Mouse (Mus musculus) embryo, embryonic 10 days (tissue): ENCODE results near the gene Galnt7.
A peak's percentile ranks its signal among the peaks of the same experiment; 100 is the strongest.

Experiments
- DNase-seq: peaks from one replicate; pipeline ENCODE4 v3.0.0-alpha.2; 2015; ENCODE audit warnings: low spot score

Gene Galnt7

DNA sequence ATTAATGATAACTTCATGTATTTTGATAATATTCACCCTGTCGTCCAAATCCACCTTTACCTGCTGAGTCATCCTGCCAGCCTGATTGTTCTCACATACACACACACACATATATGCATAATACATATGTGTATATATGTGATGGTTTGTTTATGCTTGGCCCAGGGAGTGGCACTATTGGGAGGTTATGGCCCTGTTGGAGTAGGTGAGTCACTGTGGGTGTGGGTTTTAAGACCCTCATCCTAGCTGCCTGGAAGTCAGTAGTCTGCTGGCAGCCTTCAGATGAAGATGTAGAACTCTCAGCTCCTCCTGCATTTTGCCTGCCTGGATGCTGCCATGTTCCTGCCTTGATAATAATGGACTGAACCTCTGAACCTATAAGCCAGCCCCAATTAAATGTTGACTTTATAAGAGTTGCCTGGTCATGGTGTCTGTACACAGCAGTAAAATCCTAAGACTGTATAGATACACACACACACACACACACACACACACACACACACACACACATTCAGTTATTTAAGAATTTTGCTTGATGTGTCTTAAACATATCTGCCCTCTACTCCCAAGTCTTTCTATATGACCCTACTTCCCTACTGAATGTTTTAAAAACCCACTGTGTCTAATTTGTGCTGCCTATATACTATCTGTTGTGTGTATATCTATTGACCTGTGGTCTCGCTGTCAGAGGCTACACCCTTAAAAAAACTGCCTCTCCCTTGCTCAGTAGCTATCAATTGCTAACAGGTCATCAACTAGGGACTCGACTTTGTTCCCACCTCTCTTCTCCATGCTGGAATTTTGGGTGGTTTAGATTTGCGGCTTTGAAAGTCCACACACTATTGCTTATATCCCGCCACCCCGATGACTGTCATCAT is 23.8 kb downstream of the Galnt7 start:
- no peak for DNase-seq

DNA sequence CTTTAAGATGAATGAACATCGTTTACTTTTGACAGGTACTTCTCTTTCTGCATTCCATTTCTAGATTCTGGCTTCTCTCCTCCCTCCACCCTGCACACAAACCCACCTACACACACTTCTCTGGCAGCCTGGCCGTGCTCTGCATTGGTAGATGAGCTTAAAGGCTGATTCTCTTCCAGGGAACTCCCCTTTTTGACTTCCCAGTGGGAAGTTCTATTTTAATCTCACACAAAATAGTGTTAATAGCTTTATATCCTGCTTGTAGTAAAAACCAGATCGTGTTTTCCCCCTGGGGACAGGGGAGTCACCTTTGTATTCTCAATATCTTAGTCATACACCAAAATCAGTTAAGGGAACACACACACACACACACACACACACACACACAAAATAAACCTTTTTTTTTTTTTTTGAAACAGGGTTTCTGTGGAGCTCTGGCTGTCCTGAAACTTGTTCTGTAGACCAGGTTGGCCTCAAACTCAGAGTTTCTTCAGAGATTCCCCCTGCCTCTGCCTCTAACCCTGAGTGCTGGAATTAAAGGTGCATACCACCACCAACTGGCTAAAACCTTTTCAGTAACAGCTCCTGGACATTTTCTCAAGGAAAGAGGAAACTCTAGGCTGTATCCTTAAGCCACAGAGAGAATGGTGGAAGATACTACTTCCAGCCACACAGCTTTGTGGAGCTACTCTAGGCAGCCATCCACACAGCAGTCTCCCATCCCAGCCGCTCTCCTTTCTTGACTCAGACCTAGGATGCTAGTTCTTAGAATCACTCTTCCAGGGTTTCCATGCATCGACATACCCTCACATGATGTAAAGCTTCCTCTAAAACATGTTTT is 24.7 kb downstream of the Galnt7 start:
- DNase-seq: no peak

DNA sequence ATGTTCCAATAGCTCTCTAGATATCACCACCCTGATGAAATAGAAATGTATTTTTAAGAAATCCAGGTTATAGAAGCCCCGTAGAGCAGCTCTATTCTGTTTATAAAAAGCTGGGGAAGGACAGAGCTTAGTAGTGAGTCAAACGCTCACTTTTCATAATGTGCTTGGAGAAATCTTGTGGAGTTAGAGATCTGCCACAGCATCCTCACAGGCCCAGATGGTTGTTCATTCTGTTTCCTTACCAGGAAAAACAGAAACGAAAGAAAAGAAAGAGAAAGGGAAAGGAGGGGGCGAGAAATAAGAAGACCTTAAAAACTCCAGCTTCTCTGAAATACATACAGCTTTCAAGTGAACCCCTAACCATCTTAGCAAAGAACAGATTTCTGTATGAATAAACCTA is 28.9 kb downstream of the Galnt7 start:
- DNase-seq: no peak

DNA sequence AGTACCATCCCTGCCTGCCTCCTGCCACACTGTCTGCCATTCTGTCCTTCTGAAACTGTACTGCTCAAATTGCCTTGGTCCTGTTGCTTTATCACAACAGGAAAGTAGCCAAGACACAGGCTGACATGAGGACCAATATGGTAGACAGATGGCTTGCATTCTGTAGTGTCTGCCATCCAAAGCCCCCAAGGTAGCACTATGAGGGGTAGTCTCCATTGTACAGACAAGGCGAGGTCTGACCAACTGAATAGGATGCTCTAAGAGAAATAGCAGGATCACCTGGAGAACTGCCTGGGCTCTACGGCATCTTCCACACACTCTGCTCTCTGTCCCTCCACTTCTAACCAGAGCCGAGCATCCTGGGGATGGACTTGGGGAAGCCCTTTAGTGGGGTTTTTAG is 29.8 kb downstream of the Galnt7 start:
- DNase-seq: no peak

DNA sequence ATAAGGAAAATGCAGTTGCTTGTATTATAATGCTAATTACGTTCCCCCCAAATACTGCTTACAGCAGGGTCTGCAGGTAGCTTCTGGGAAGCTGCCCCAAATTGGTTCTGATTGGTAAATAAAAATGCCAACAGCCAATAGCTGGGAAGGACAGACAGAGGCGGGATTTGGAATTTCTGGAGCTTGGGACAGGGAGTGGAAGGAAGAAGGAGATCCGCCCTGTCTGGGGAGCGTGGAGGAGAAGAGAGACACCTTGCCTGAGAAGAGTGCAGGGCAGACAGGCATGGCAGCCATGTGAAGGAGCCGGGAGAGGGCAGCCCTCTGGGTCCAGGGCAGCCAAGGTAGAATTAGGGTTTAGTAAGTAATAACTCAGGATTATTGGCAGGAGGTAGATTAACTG is 35.9 kb downstream of the Galnt7 start:
- DNase-seq: no peak

DNA sequence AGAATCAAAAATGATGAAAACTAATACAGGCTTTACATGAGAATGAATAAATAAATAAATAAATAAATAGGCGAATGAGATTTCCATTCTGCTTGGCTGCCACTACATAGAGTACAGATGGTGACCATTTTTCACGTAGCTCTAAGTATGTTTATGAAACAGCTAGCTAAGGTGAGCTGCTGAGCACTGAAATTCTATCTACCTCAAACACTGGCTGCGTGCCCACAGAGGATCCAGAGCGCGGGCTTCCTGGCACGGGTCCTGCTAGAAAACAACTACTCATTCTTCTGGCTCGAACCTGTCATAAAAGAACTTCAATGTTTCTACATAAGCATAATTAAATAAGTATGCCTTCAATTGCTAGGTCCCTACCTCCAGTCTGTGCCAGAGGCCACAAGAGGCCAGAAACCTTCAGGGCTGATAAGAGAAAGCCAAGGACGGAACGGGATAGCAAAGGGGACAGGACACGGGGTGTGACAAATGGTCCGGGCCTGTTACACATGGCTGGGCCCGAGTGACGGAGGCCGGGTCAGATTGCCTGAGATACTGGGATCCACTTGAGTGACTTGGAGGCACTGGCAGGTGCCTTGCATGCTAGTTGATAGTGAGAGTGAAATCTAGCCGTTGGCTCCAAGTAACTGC is 37.7 kb downstream of the Galnt7 start:
- no peak for DNase-seq

DNA sequence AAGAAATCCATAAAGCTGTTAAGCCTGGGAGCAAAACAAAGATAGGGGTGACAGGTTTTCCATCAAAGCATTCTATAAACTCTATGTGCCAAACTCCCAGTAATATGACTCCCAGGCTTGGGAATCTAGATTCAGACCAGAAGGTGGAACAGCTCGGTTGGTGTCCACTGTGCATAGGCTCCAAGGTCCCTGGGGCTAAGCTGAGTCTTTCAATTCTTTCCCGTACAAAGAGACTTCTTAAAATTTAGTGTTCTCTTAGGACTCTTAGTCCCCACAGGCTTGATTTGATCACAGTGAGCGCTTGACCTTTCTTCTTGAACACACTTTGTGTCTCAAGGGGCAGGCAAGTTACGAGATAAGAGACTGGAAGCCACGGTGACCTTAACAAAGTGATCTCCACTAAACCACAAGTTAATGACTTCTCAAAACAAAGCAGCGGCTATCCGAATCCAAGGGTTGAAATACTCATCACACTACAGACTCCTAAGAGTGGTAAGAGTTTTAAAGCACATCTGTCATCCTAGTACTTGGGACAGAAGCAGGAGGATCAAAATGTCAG is 41.3 kb downstream of the Galnt7 start:
- DNase-seq: peak; percentile 15

DNA sequence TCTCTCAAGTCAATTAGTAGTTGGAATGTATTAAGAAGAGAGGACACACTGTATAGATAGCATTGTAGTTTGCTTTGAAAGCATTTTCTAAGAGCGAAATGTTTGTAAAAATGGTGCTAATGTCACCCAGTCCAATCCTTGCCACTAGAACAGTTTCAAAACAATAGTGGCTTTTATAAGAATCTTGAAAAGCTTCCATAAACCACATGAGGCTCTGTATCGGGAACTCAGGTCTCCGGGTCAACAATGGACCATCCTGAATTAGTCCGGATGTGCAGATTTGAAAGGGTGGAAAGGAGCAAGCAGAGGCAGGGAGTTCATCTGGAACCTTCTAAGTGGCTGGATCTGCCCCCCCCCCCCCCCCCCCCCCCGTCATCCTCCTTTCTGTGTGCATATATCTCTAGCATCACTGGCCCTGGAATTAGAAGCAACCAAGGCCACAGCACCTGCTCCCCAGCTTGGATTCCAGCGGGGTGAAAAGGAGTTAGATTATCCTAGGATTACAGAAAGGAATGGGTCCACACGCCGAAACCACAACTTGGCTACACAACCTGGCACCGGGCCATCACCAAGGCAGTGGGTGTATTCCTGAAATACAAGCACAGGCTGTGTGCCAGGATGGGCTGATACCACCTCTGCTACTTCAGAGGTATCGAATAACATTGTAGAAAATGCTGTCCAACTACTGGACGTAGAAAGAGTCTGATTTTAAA is 42.0 kb downstream of the Galnt7 start:
- DNase-seq: no peak

DNA sequence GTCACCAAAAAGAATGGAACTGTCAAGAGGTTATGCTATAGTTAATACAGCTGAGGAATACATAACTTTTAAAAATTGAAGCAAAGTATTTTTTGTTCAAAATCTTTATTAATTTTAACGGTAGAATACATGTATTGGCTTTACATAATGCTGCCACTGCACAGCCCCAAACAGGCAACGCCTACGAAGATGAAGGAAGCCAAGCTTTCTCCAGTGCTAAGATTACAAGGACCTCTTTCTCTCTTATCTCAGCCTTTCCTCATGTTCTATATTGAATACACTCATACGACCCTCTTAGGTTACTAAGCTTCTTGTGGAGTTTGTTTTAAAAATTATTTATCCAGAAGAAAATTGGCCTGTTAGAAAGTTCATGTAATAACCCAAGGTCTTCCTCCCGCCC is 50.3 kb downstream of the Galnt7 start:
- DNase-seq: no peak

DNA sequence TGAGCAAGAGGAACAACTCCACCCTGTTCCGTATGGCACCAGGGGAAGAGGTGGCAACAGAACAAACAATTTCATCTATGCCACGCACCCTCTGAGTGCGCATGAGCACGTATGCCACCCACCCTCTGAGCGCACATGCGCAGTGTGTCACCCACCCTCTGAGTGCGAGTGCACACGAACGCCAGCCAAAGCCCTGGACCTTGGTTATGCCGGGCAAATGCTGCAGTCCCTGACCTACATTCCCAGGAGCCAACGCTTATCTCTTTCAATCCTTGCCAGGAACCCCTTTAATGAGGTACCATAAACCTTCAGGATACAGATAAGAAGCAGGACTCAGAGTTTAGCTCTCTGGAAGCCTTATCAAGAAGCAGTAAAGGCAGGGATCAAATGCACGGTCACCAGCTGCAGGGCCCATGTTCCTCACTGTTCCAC is 50.8 kb downstream of the Galnt7 start:
- DNase-seq: no peak

DNA sequence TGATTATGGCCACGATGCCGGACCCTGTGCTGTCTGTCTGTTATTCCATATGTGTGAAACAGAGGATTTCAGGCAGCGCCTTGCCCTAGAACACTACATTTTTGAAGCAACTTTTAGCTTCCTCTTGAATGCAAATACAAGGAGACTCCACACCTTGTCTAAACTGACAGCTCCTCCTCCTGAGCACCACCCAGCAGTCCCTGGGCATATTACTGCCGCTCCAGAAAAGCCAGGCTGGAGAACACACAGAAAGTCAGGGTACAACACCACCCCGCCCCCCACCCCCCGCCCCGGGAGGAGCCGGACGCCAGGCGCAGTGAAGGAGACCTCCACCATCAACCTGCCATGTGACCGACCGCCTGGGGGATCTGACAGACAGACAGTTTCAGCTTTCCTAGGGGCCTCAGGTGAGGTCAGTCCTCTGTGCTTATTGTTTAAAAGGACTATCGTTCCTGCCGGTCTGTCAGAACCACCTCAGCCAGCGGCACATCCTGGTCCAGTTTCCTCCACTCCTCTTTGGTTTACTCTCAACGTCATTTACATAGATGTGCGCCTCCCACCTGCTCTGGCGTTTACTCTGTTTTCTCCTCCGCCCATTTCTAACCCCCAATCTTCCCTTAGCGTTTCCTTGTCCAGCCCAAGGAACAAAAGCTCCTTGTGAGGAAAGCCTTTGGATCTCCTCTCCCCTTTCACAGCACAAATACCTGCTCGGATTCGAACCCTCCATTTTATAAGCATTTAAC is 52.8 kb downstream of the Galnt7 start:
- peak; percentile 18 for DNase-seq

DNA sequence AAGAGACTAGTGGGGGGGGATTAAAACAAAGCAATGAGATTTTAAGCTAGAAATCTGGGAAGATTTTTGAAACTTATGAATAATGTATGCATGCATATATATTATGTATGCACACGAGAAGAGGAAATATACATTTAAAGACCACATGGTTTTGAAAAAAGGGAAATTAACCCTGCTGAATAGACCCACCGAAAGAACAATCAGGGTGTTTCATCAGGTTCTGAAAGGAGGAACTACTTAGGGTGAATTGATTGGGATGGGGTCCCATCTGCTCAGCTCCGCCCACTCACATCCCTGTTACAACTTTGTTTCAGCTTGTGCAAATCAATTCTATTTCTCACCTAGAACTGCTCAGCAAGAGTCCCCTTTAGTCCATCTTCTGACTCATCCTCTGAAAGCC is 57.0 kb downstream of the Galnt7 start:
- DNase-seq: no peak

DNA sequence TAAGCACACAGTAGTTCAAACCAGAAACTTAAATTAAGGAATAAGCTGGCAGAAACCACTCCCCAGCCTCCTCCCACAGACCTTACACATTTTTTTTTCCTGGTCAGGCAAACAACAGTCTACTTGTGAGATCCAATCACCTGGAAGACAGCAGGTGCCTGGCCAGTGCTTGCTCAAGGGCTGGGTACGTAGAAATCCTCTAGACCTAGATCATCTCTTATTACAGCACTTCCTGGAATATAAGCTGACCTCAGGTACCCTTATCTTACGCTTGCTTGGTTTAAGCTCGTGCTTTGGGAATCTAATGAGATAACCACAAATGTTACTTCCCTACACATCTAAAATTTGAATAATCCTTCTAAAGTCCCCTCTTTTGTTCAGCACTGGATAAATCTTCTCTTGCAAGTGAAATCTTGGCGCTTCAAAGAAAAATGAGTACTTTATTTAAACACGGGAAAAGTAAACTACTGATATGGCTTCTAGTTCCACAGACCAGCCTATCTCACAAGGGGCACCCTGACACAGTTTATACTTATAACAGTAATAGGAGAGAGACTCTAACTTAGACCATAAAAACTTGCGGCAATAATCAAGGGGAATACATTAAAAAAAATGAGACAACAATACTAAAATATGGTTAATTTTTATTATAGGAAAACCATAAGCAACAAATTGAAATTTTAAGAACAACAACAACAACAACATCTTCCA is 58.5 kb downstream of the Galnt7 start:
- DNase-seq: no peak

DNA sequence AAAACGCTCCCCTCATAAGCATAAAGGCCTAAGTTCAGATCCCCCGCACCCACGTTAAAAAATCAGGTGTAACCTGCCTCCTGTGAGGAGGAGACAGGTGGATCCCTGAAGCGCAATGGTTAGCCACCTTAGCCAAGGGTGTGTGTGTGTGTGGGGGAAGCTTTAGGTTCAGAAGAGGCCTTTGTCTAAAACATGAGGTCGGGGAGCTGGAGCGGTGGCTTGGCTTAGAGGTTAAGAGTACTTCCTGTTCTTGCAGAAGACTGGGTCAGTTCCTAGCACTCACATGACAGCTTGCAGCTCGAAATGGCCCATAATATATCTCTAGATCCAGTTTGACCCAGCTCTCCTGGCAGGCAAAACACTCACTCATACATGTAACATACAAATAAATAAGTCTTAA is 60.2 kb downstream of the Galnt7 start:
- no peak for DNase-seq

DNA sequence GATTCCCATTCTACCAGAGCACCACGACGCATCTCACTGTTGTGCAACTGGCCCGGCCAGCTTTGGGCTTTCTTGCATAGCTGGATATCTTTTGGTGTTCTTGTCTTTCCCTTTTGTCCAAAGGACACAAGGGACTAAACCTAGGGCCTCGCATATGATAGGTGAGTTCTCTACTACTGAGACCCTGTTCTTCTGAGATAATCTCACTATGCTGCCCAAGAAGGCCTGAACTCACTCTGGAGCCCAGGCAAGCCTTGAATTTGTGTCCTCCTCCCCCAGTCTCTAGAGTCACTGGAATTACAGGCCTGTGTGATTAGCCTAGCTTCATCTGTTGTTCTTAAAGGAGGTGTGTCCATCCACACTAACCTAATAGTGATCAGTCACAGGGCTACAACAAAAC is 61.2 kb downstream of the Galnt7 start:
- no peak for DNase-seq

DNA sequence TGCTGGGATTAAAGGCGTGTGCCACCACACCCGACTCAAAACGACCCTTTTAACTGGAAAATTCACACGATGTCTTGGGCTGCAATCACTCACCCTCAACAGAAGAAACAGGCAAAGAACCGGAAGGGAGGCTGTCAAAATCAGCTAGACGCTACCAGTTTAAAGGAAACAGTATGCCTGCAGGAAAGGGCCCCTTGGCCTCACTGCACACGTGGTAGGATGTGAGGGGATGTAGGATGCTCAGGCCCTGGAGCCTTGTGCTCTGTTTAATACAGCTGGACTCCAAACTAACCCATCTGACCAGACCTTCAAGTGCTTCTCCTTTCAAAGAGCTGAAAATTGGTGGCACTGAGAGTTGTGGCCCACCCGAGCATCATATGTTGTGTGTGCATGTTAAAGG is 62.8 kb downstream of the Galnt7 start:
- DNase-seq: no peak

DNA sequence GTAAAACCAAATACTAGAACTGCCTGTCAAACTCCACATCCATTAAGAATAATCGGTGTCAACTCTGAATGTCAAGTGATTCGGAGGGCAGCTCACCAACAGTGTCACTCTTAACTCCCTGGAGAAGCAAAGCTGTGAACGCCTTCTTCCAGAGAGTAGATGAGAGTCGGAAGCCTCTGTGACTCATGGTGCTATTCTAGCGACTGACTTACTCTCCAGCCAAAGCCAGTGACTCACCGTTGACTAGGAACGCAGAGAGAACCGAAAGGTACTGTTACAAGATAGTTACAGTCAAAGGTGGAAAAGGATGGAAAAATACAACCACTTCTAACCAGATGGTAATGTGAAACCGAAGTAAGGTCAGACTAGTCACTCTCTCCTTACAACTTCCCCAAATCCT is 63.7 kb downstream of the Galnt7 start:
- no peak for DNase-seq

DNA sequence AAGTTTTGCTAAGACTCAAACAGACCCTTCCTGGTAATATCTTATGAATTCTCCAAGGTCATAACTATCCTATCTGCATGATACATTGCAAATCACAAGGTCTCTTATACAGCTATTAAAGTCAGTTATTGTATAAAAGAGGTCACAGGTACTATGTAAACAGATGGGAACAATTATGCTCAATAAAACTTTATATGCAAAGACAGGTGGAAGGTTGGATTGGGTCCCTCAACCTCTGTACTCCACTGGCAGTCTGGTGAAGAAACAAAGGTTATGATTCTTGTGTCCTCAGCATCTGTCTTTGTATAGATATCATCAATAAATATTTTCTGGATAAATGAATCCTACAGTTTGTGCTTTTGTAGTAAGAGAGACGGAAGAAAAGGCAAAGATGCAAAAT is 64.2 kb downstream of the Galnt7 start:
- DNase-seq: no peak

DNA sequence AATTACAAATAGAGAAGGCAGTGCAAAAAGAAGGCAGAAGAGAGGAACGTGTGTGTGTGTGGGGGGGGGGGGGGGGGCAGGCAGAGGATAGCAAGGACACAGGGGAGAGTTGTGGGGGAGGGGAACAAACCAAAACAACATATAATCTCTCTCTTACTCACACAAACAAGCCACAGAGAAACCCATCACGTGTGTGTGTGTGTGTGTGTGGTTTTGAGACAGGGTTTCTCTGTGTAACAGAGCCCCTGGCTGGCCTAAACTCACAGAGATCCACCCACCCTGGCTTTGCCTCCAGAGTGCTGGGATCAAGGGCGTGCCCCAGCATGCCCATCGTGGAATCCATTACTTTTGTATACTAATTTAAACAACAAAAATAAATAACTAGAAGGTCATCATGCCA is 66.2 kb downstream of the Galnt7 start:
- no peak for DNase-seq

DNA sequence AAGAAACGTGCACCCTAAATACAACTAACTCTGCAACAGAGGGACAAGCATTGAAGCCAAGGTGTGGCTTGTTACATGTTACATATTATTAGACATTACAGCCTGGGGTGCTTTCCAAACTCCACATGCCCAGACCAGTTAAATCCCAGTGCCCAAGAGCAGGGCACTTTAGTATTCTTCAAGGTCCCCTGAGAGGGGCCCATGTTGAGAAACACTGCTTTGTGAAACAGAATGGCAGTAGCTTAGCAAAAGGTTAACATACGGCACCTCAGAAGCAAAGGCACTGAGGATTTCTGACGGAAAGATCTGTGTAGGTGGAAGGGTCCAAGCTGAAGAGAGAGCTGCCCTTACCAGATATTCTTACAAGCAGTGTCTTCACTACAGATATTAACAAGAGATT is 67.0 kb downstream of the Galnt7 start:
- DNase-seq: no peak

DNA sequence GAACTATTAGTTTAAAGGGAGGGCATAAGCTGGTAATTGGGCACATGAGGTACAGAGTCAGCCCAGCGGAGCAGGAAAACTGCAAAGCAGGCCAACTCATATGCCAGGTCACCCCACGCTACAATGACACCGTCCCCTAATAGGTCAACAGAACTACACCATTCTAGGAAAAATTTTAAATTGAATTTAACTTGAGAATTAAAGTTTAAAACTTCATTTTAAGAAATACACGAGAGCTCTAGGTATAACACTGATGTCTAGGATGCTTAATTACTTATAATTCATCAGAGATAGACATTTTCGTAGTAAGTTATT is 67.7 kb downstream of the Galnt7 start:
- no peak for DNase-seq
